Mouse (Mus musculus): Measurements from ENCODE around the gene Gabrb3.
"Not testable (repeated sequence)": the region's sequence is repeated elsewhere in the genome, so short reads cannot be mapped to it uniquely, and the experiment has no call there.

Gene Gabrb3

DNA sequence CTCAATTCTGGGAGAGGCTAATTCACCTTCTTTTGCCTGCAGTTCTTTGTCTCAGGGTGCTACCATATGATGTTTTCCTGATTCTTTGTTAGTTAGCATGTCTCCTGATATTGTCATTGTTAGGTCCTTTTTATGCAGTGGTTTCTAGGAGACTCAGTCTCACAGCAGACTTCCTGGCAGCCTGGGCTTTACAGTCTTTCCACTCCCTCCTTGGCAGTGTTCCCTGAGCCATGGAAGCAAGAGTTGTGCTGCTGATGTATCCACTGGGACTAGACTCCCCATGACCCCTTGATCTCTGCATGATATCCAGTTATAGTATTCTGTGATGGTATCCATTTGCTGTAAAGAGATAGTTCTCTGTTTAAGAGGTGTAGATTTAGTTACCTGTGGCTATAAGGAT, 281.6 kb downstream of the Gabrb3 start:
- no peak for ATAC-seq (ENCODE audit: insufficient number of reproducible peaks, low FRiP score, low TSS enrichment)

- ATAC-seq (ENCODE audit: insufficient number of reproducible peaks, low FRiP score, low TSS enrichment): peak; percentile 32; the same call in 1 of the 2 replicates
These were observed 284.1 kb downstream of the Gabrb3 start for GRCm38 (mm10) chr7:57703580-57703979.

DNA sequence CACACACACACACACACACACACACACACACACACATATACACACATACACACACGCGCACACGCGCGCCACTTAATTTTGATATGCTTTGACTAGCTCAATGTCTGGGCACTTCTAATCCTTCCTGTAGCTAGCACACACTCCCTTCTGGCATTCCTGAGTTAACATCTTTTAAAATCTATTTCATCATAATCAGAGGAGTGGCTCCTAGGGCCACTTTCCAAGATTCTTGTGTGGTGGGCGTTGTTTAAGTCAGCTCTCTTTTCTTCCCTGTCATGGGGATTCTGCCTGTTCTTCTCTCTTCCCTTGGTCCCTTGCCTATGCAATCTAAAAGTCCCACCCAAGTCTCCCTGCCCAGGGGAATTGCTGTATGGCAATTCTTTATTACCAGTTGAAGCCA, 286.6 kb downstream of the Gabrb3 start:
- ATAC-seq (ENCODE audit: insufficient number of reproducible peaks, low FRiP score, low TSS enrichment): no peak

DNA sequence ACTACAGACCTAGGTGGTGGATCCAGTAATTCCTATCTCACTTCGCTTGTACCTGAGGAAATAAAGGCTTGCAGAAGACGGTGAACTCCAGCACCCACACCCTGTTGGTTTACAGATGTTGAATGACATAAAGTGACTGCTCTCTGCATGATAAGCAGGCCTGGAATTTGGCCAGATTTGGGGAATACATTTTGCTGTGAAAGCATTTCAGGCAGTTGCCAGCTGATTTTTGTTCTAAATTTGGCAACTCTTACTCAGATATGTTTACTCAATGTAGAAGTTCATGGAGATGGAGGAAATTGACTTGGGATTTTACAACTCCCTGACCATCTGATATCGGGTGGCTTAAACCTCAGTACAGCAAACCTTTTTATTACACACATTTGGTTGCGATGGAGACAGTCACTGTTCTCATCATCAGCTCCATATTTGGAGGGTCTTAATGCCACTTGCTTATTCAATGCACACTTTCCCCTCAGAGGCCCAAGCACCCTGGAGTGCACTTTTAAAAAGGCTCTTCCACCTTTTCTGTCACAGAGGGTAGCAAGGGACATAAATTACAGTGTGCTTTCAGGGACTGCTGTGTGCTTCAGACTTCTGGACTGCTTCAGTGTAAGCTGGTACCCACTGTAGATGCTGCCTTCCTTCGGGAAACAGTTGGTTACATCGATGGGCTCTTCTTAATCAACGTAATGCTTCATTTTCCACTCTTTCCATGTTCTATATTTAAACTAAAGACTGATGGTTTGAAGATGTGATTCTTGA, 287.7 kb downstream of the Gabrb3 start:
- no peak for ATAC-seq (ENCODE audit: insufficient number of reproducible peaks, low FRiP score, low TSS enrichment)

DNA sequence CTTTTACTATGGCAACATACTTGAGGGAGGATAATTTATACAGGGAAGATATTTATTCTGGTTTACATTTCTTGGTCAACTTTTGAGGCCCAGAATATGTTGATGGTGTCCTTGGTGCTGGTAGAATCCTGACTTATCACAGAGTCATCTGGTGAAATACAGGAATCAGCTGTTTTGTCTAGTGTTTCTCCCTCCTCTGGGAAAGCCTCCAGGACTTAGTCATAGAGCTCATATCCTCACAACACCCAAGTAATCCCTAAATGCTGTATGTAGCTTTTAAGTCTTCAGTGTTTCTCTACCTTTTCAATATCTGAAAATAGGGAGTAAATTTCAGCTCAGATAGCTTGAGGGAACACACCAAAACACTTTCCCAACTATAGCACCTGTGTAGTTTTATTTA, 292.2 kb downstream of the Gabrb3 start:
- no peak for ATAC-seq (ENCODE audit: insufficient number of reproducible peaks, low FRiP score, low TSS enrichment)

DNA sequence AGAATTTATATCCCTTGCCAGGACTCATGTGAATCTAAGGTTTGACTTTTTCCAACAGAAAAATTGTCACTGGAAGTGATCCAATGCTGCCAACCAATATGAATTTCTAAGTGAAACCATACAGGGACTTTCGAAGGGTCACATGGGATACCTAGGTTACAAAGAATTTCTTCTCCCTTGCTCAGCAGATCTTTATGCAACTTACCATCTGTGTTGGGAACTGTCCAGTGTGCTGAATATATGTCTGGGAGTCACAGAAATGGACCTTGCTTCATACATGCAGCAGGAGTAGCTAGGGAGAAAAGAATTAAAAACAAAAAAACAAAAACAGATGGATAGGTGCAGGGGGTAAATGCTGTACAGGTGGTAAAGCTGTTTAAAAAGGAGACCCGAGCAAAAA, 327.3 kb downstream of the Gabrb3 start:
- ATAC-seq (ENCODE audit: insufficient number of reproducible peaks, low FRiP score, low TSS enrichment): no peak

- ATAC-seq (ENCODE audit: insufficient number of reproducible peaks, low FRiP score, low TSS enrichment): no peak
These were observed 341.0 kb downstream of the Gabrb3 start for GRCm38 (mm10) chr7:57760466-57760865.

DNA sequence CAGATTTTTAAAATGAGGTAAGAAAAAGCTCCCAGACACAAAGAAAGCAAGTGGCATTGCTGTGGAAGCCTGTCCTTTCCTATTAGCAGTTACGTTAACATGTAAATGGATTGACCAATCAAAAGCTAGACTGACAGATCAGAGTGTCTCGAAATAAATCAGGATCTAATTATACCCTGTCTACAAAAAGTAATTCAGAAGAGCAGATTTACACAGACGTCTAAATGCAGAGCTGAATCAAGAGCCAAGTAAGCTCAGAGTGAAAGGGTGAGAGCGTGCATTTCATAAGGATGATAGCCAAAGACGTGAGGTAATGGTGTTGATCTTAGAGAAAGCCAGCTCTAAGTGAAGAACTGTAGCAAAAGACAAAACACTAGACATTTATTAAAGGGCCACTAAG, 359.3 kb downstream of the Gabrb3 start:
- ATAC-seq (ENCODE audit: insufficient number of reproducible peaks, low FRiP score, low TSS enrichment): no peak

DNA sequence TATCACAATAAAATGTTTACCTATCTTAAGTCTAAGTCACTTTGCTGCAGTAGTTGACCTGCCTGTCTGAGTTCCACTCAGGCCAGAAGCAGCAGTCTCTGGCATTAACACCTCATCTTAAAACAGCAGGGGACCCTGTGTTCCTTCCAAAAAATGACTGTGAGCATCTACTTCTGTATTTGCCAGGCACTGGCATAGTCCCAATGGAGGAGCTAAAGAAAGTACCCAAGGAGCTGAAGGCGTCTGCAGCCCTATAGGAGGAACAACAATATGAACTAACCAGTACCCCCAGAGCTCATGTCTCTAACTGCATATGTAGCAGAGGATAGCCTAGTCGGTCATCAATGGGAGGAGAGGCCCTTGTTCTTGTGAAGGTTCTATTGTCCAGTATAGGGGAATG, 366.6 kb downstream of the Gabrb3 start:
- ATAC-seq (ENCODE audit: insufficient number of reproducible peaks, low FRiP score, low TSS enrichment): not testable (repeated sequence)

DNA sequence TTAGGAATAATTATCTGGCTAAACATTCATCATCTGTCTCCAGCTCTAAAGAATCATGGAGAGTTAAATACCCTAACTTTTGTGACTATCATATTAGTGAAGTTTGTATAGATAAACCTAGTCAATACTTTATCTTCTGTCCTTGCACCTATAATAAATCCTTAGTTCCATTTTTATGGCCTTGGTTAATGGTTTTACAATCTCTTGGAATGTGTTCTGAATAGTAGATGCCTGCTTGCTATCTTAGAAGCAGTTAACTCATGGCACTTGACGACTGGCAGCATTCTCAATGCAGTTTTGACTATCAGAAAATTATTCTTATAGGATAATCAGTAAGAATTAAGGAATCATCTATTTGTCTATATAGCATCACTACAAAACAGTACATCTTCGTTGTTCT, 368.0 kb downstream of the Gabrb3 start:
- no peak for ATAC-seq (ENCODE audit: insufficient number of reproducible peaks, low FRiP score, low TSS enrichment)

DNA sequence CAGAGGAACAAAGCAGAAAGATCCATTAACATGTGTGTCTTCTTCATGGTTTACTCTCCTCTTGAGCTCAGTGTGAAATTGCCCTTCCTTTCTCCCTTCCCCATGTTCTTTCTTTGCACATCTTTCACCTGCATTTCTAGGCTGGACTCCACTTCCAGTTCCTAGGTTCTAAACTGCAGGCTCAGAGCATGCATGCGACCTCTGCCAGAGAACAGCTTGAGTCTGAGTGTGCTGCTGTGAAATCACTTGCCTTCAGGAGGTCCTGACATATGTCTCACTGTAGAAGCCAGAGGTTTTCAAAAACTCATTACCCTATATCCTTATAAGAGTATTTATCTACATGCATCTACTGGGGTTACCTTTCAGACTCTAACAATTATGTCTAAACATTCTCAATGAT, 383.8 kb downstream of the Gabrb3 start:
- no peak; the same call in 1 of the 2 replicates for ATAC-seq (ENCODE audit: insufficient number of reproducible peaks, low FRiP score, low TSS enrichment)

DNA sequence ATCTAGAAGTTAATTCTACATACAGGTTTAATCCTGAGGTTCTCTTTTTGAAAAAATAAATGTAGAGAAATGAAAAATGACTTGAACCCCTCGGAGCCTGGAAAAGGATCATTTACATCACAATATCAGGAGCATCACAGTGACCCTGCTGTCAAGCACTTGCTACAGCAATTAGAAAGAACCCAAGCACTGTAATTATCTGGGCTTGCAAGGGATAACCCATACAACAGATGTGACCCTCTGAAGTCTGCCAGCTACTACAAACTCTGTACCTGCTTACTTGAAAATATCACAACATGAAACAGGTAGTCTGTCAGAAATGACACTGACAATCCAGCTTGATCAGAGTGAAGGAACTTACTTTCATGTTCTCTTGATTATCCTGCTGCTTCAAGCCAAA, 394.2 kb downstream of the Gabrb3 start:
- ATAC-seq (ENCODE audit: insufficient number of reproducible peaks, low FRiP score, low TSS enrichment): no peak

DNA sequence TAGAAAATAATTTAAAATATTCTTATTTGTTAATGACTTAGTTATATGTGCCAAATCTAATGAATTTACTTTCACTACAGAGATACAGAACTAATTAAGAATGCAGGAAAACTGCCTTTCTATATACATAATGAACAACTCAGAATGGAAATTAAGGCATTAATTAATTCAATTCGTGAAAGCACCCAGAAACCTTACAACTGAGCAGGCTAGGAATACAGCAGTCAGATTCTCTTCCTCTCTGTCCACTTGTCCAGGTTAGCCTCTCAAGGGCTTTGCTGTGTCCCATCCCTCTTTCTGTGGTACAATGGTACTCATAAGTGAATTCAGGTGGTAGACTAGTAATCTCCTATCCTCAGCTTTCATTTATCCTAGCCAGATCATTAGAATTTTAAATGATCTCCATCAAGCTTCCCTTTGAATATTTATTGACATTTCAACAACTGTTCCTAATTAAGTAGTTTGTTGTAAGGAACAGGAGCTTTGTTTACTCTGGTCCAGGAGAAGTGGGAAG, 422.9 kb downstream of the Gabrb3 start:
- ATAC-seq (ENCODE audit: insufficient number of reproducible peaks, low FRiP score, low TSS enrichment): no peak

DNA sequence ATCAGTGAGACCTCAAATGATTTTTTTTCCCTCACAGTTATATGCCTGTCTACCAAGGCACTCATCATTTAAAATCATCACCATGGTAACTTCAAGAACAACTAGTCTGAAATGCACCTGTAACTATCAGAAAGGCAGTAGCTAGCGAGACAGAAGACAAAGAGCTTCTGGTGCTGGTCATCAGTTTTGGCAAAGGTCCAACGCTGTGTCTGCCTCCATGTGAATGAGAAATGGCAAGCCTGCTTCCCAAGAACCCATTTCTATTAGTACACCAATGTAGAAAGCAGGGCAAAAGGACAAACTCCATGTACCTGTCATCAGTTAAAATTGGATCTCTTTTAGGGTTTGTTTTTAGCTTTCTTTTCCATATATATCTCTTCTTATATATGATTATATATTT, 448.5 kb downstream of the Gabrb3 start:
- ATAC-seq (ENCODE audit: insufficient number of reproducible peaks, low FRiP score, low TSS enrichment): no peak

Data from cerebellum, adult (tissue).